Mouse (Mus musculus) testis, adult 2 months (tissue): ENCODE results near the gene Fam107a. TPM values are rescaled to one million over a fixed set of nuclear protein-coding genes. Genes with fewer than 3 reads are reported as not detected.
"Not testable (repeated sequence)": the region's sequence is repeated elsewhere in the genome, so short reads cannot be mapped to it uniquely, and the experiment has no call there.

Source experiments
- H3K27ac ChIP-seq: fragments of 200-500 bp; 2 replicates; pipeline ENCODE4 v1.5.1; 2012; ENCODE audit warnings: low read depth, low read length; ENCODE audit not compliant: control insufficient read depth, insufficient read depth
- H3K27me3 ChIP-seq: fragments of 200-500 bp; 2 replicates; pipeline ENCODE4 v1.6.1; 2012; ENCODE audit warnings: mild to moderate bottlenecking, low read length, moderate library complexity; ENCODE audit not compliant: control insufficient read depth, insufficient read depth
- H3K36me3 ChIP-seq: fragments of 200-500 bp; 2 replicates; pipeline ENCODE4 v1.6.1; 2012; ENCODE audit warnings: mild to moderate bottlenecking, low read length; ENCODE audit not compliant: control insufficient read depth, insufficient read depth
- H3K4me1 ChIP-seq: fragments of 200-500 bp; 2 replicates; pipeline ENCODE4 v1.6.1; 2012; ENCODE audit warnings: low read length; ENCODE audit not compliant: control insufficient read depth, insufficient read depth
- H3K4me3 ChIP-seq: fragments of 200-500 bp; 2 replicates; pipeline ENCODE4 v1.5.1; 2012; ENCODE audit warnings: low read depth, mild to moderate bottlenecking, low read length, moderate library complexity, mixed read lengths; ENCODE audit not compliant: control insufficient read depth
- CTCF ChIP-seq: fragments of 200-500 bp; IDR thresholded peaks from 2 replicates; pipeline ENCODE4 v1.5.1; 2012; ENCODE audit warnings: low read depth, mild to moderate bottlenecking, inconsistent platforms, low read length, moderate library complexity; ENCODE audit not compliant: control insufficient read depth, insufficient read depth, insufficient replicate concordance
- POLR2A ChIP-seq: fragments of 200-500 bp; IDR thresholded peaks from 2 replicates; pipeline ENCODE4 v1.6.1; 2012; ENCODE audit warnings: low read depth, mild to moderate bottlenecking, inconsistent platforms, low read length, moderate library complexity; ENCODE audit not compliant: control insufficient read depth
- polyA plus RNA-seq: library from polyadenylated mRNA; depleted of rRNA; stranded (reverse); fragments of >200 nt; gene quantifications from 2 replicates; pipeline ENCODE4 v1.2.3, GENCODE M21; 2012

Fam107a gene
- polyA plus RNA-seq, 1 experiment: 2.4 TPM

DNA sequence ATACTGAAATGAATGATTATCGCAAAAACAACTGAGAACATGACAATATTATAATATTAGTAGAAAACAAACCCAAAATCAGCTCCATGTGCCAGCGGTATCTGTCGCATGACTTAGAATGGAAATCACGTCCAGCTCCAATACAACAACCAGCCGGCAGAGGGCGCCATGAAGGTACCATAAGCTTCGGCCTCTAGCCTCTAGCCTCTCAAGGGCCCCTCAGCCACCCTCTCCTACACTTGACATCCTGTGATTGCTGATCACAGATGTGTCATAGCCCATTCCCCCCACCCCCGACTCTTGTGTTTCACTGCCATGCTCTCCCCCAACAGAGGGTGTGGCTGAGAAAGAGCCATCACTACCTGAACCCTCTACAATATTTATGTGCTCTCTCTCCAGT, 17.5 kb downstream of the Fam107a start:
- TF ChIP-seq POLR2A (no peak), CTCF (peak; percentile 74; the same call in 1 of the 2 replicates)
- no peak overlapping the region for H3K27ac ChIP-seq
- no peaks in the 10 kb centered on the region for H3K4me1 ChIP-seq
- H3K36me3 ChIP-seq: no peaks in the 10 kb centered on the region
- H3K27me3 ChIP-seq: no peaks in the 10 kb centered on the region
- H3K4me3 ChIP-seq: no peak overlapping the region

DNA sequence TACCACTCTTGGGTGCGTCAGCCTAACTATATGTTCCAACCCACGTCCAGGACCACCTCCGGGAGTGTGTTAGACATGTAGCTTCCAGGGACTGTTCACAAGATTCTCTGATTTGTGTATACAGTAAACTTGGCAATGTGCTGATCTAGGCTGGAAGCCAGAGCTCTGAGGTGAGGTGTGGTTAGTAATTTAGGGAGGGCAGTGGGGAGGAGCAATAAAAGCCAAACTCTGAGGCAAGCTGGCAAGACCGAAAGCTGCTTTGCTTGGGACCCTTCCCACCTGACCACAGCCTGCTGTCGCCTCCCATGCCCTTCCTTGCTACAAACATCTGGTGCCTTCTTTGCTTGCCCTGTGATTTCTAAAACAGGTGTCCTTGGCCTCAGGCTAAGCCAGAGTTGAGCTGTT, 19.9 kb downstream of the Fam107a start:
- H3K4me3 ChIP-seq: no peak overlapping the region

DNA sequence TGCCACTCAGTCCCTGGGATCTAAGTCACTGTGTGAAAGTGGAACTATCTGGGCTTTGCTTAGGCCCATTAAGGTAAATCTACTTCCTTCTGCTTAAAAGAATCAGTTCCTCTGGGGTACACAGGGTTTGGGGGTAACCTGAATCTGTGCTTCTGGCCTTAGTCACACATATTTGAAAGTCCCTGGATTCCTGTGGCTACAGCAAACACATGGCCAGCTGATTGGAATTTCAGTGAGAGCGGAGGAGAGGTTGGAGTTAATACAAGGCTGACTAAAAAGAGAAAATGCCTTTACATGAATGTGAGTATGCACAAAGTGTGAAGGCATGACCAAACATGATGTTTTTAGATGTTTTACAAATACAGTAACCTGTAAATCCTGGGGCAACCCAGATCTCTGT, 23.6 kb downstream of the Fam107a start:
- Histone ChIP-seq H3K4me3 (no peak overlapping the region), H3K27me3 (no peaks in the 10 kb centered on the region), H3K4me1 (no peaks in the 10 kb centered on the region), H3K36me3 (no peaks in the 10 kb centered on the region), H3K27ac (no peak overlapping the region)
- TF ChIP-seq POLR2A: no peak
- TF ChIP-seq CTCF: no peak

More for the DNA sequence above, 19.9 kb downstream of the Fam107a start:
- Histone ChIP-seq H3K27me3 (no peaks in the 10 kb centered on the region), H3K36me3 (no peaks in the 10 kb centered on the region), H3K27ac (no peak overlapping the region), H3K4me1 (no peaks in the 10 kb centered on the region)
- TF ChIP-seq POLR2A (no peak), CTCF (no peak)

DNA sequence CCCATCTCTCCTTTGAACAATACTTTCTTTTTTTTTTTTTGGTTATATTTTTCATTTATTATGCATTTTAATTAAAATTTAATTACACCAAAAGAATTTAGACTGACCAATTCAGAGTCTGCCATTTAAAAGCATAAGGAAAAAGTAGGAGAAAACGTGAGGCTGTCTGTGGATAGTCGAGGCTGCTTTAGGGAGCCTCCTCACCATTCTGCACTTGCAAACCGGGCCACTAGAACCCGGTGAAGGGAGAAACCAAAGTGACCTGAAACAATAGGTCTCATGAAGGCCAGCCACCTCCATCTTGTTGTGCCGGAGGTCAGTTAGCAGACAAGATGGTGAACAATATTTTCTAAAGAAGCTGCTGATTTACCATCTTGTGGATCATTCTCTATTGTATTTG, 31.2 kb downstream of the Fam107a start:
- H3K27ac ChIP-seq, H3K36me3 ChIP-seq, H3K4me3 ChIP-seq, H3K27me3 ChIP-seq, H3K4me1 ChIP-seq: not testable (repeated sequence)

DNA sequence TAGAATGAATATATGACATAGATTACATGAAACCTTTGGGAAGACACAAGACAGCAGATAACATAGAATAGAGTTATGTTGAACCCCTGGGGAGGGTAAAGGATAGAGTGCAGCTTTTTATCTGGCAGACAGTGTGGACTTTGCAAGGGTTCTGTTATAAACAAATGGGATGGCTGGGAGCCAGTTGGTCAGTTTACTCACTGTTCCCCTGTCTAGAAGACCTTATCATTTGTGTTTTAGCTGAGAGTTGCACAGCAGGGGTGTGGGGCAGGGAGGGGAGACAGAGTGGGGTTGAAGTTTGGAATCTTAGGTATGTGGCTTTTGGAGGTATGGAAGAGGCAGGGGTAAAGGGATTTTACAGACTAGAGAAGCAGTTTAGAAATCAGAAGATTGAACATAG, 34.0 kb downstream of the Fam107a start:
- TF ChIP-seq CTCF: no peak
- TF ChIP-seq POLR2A: no peak

DNA sequence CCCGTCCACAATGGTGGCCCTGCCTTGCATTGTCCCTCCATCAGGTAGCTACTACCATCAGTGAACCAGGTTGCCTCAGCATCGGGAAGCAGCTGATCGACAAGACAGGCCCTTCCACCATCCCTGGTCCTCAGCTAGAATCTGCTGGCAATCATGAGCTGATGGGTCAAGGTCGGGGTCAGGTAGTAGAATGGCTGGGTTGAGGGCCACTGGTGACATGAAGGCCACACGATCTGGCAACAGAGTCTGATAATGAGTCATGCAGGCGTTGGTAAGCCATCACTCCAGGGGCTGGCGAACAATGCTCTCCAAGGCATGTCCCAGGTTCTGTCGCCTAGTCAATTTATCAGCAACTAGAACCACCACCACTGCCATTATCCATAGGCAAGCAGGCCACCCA, 46.5 kb downstream of the Fam107a start:
- H3K27me3 ChIP-seq, H3K4me1 ChIP-seq, H3K36me3 ChIP-seq, H3K4me3 ChIP-seq, H3K27ac ChIP-seq: not testable (repeated sequence)

More for the DNA sequence above, 34.0 kb downstream of the Fam107a start:
- Histone ChIP-seq H3K4me1 (no peaks in the 10 kb centered on the region), H3K27ac (no peak overlapping the region), H3K27me3 (no peaks in the 10 kb centered on the region), H3K36me3 (no peaks in the 10 kb centered on the region), H3K4me3 (no peak overlapping the region)

DNA sequence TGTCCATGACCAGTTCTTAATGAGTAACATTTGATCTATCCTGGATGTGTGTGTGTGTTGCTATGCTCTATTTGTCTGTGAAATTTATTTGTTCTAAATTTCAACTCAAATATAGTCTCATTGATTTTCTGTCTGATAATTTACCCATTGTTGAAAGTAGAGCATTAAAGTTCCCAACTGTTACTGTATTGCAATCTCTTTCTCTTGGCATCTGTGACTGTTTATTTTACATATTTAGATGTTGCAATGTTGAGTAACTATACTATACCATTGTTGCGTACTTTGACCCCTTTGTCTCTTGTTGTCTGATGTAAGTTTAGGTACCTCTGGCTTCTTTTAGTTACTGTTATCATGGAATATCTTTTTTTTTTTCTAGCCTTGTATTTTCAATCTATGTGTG, 53.4 kb downstream of the Fam107a start:
- no peaks in the 10 kb centered on the region for H3K4me1 ChIP-seq
- H3K27me3 ChIP-seq: no peaks in the 10 kb centered on the region
- no peak overlapping the region for H3K27ac ChIP-seq
- no peak for TF ChIP-seq POLR2A
- no peak for TF ChIP-seq CTCF
- no peak overlapping the region for H3K4me3 ChIP-seq
- H3K36me3 ChIP-seq: no peaks in the 10 kb centered on the region

DNA sequence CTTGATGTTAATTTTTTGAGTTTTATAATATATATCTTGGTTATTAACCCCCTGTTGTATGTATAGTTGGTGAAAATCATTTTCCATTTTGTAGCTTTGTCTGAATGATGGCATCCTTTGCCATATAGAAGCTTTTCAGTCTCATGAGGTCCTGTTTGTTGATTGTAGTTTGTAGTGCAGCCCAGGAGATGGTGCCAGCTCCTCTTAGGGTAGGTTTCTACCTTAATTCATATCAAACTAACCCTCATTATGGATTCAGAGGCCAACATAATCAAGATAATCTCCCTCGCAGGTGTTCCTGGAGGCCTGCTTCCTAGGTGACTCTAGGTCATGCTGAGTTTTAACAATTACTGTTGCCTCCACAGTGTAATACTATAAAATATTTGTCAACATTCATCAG, 55.6 kb downstream of the Fam107a start:
- TF ChIP-seq POLR2A (no peak), CTCF (no peak)
- Histone ChIP-seq H3K27me3 (no peaks in the 10 kb centered on the region), H3K27ac (no peak overlapping the region), H3K4me1 (no peaks in the 10 kb centered on the region), H3K4me3 (no peak overlapping the region), H3K36me3 (no peaks in the 10 kb centered on the region)
